Mouse (Mus musculus): Measurements from ENCODE around the gene Dab2ip.

DNA sequence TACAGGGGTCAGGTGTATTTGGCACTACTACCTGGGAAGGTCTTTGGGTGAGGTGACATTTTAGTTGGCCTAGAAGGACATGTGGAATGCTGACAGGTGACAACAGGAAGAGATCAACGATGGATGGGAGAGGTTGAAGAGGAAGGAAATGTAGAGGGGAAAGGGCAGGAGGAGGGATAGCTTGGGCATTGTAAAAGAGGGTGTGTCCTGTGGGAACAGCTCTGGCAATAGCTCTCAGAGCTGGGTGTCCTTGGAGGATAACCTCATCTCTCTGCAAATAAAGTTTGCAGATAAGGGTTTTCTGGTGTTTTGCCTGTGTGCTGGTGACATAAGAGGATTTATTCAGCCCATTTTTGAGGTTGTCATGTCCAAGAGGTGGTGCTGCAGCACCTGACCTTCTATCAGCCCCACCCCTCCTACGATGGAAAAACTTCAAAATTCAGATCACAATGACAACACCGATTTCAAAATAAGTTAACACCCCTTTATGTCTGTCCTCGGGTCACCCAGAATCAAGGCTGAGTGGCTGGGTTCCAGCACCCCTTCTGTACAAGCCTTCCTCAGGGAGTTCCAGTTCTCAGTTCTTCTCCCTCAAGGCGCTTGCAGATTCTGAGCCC, 101.6 kb downstream of the Dab2ip start:
- TF ChIP-seq CTCF (IDR thresholded peaks at IDR 0.05; ENCODE audit: low read depth): no peak
- no peak for TF ChIP-seq EP300 (IDR thresholded peaks at IDR 0.05; ENCODE audit: low read depth)
